Mouse (Mus musculus): ENCODE data around the gene Lgi4.

- TF ChIP-seq CHD2 (IDR thresholded peaks at IDR 0.05; ENCODE audit: low read depth, low read length), result no peak
- TF ChIP-seq ZC3H11A (IDR thresholded peaks at IDR 0.05; ENCODE audit: borderline replicate concordance, low read depth, low read length), result no peak
- no peak for TF ChIP-seq ZNF384 (IDR thresholded peaks at IDR 0.05; ENCODE audit: low read depth, low read length)
- no peak for TF ChIP-seq MAFK (IDR thresholded peaks at IDR 0.05; ENCODE audit: insufficient read depth, low read depth, low read length)
Observed at GRCm38 (mm10) chr7:31094774-31095501, 35.8 kb downstream of the Lgi4 start.
